21 mouse cellular contexts compared by ENCODE assay signal in the genomic region with DNA sequence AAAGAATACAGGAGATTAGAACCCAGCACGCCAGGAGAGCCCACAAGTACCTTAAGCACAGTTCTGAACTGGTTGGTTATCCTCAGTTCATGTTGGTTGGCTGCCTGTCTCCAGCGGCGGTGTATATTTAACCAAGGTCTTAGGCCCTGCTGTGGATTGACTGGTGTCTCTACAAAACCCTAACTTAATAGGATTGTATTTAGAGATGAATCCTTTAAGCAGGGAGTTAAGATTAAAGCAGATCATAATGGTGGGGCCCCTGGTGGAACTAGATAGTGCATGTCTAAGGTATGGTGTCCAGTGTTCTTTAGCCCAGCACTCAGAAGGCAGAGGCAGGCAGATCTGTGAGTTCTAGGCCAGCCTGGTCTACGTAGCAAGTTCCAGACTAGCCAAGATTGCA. TPM values are rescaled to one million over a fixed set of nuclear protein-coding genes. Genes with fewer than 3 reads are reported as not detected.
"Had no signal": no experiment of that assay in that cellular context is flagged by ENCODE, and none has a peak within 500 bp of the region (broad histone marks: within the 10 kb centered on the region; RNA-seq: fewer than 3 reads in every experiment).

No protein-coding gene starts in this region.

- H3K9ac ChIP-seq: liver, postnatal 0 days; lung, embryonic 15.5 days; midbrain, embryonic 13.5 days; midbrain, embryonic 15.5 days; neural tube, embryonic 12.5 days had no signal

- H3K4me2 ChIP-seq: midbrain, embryonic 11.5 days had no signal

- H3K4me3 ChIP-seq: lung, embryonic 15.5 days; megakaryocyte, embryonic 14.5 days; midbrain, embryonic 13.5 days; midbrain, embryonic 15.5 days; neural tube, embryonic 12.5 days had no signal

- H3K36me3 ChIP-seq: lung, embryonic 15.5 days; midbrain, embryonic 15.5 days had no signal

- H3K27me3 ChIP-seq: lung, embryonic 15.5 days; megakaryocyte, embryonic 14.5 days; midbrain, embryonic 13.5 days; midbrain, embryonic 15.5 days; neural tube, embryonic 12.5 days had no signal

- DNase-seq: liver, postnatal 0 days; lung, adult 2 months; lung, postnatal 14 days; lung, postnatal 36 days; right cerebral cortex, adult 18-20 months; right cerebral cortex, postnatal 25 days; right cerebral cortex, postnatal 4 days; spleen, adult 18-20 months; thymus, adult 18-20 months; thymus, postnatal 14 days; thymus, postnatal 36 days had no signal

- ATAC-seq: midbrain, embryonic 13.5 days; midbrain, embryonic 15.5 days had no signal

- H3K9me3 ChIP-seq: lung, embryonic 15.5 days; megakaryocyte, embryonic 14.5 days; midbrain, embryonic 13.5 days; midbrain, embryonic 15.5 days; neural tube, embryonic 12.5 days had no signal

- H3K27ac ChIP-seq: midbrain, embryonic 13.5 days; midbrain, embryonic 15.5 days; neural tube, embryonic 12.5 days had no signal

RNA-seq across cellular contexts. Expression of a gene that starts 2.1 kb away (rescaled TPM):
- polyA plus RNA-seq: macrophage had no signal

RNA-seq across cellular contexts. Expression of a gene that starts 27.7 kb away (rescaled TPM):
- total RNA-seq: megakaryocyte progenitor cell, adult 5-6 weeks; monocyte, adult 5-6 weeks; neutrophil, adult 5-6 weeks had no signal
- polyA plus RNA-seq: macrophage had no signal
